Mouse (Mus musculus) ovary, adult 2 months (tissue): Measurements from ENCODE around the gene Nkain2. TPM values are rescaled to one million over a fixed set of nuclear protein-coding genes. Genes with fewer than 3 reads are reported as not detected.

ENCODE experiments used
- polyA plus RNA-seq: library from polyadenylated mRNA; depleted of rRNA; stranded (reverse); fragments of >200 nt; gene quantifications from 2 replicates; pipeline ENCODE4 v1.2.3, GENCODE M21; 2012; rRNA removed

The Nkain2 gene
- 0.94 and 1.1 TPM in 2 replicates for polyA plus RNA-seq

DNA sequence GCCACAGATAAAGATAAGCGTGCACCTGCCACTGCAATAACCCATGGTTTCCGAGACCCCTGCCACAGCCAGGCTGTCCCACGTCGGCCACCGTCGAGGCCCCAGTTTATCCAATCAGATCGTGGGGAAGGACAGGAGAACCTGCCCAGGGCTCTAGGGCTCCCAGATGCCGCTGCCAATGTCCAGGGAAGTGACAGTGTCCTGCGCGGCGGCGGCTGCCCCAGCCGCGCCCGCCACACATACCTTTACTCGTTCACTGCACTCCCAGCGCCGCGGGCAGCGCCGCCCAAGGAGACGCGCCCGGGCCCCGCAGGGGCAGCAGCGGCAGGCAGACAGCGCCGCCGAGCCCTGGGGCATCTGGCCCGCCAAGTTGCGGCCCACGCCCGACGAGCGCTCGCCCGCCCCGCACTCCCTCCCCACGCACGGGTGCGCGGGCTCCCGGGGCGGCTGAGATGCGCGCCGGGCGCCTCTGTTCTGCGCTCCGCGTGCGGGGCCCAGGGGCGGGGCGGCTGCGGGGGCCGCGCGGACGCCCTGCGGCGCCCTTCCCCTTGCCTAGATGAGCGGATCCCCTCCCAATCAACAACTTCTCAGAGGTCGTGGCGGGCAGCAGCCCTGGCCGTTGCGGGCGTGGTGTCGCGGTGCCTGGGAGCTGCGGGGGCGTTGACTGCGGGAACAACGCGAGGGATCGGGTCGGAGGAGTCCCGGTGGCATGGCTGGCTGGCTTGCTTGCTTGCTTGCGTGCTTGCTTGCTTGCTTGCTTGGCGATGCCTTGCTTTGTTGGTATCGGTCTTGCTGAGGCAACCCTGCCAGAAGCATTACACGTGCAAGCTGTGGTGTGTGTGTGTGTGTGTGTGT, at the start of gene Nkain2:
Gene Nkain2 (minus strand): TSS at position 811 of the 855 bp plus-strand sequence.

Other genes with a start within 250 kb of the Nkain2 start
- 0.14 and 0.15 TPM in 2 replicates for gene Trdn, start 190.1 kb upstream of the Nkain2 start, polyA plus RNA-seq